8 mouse cellular contexts compared by ENCODE assay signal in the genomic region with DNA sequence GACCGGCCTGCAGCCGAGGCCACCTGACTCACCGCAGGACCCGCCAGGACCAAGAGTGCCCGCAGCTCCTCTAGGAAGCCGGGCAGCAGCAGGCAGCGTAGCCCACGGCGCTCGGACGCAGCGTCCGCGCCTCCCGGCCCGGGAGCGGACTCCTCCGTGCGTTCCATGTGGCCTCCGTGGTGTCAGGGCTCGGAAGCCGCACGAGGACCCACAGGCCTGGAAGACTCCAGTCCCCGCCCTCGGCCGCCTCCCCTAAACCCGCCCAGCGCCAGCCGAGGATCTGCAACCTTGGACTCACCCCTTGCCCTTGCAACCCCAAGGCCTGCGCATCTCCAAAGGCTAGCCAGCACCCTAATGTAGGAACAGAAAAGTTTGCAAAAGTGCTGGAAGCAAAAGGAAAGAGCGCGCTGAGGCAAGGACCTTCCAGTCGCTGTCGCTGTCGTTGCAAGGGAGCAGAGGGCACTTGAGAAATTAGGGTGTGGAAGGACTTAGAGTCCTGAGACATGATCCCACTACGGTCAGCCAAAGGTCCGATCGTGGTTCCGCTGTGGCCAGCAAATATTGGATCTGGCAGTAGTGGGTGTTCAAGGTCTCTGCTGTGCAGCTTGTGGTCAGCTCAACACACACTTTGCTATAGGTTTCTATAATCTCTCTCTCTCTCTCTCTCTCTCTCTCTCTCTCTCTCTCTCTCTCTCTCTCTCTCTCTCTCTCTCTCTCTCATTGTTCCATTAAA. TPM values are rescaled to one million over a fixed set of nuclear protein-coding genes. Genes with fewer than 3 reads are reported as not detected.
DNase-seq lines count a peak whose midpoint lies in the region; ATAC-seq lines count a peak whose summit lies in the region.

A gene (minus strand): TSS at position 465 of the 733 bp plus-strand sequence.

- peak within 1 kb of the TSS; percentile 47 for H3K4me3 ChIP-seq in heart, embryonic 13.5 days
- peak within 1 kb of the TSS; percentile 45 for H3K4me3 ChIP-seq in kidney, embryonic 16.5 days (ENCODE audit: low read length)

- peak; percentile 34 for DNase-seq in ES-CJ7 (ENCODE audit: low read depth, low spot score)
- DNase-seq in embryo, embryonic 9.5 days (ENCODE audit: extremely low spot score): peak; percentile 27
- DNase-seq in lung, postnatal 14 days: peak; percentile 19
- peak; percentile 36 for DNase-seq in urinary bladder, postnatal 25 days (ENCODE audit: low spot score)
- no peak for DNase-seq in thymus, postnatal 0 days (ENCODE audit: low spot score)

- H3K4me1 ChIP-seq in heart, embryonic 13.5 days: peaks cover 13% of the 10 kb centered on the region
- H3K4me1 ChIP-seq in kidney, embryonic 16.5 days (ENCODE audit: insufficient read depth, low read length): peaks cover 9% of the 10 kb centered on the region; the same call in 1 of the 2 replicates

- 15% methylated on average over 39 of the region's 39 CpGs for WGBS in heart, embryonic 13.5 days
- WGBS in kidney, embryonic 16.5 days: 13% methylated on average over 39 of the region's 39 CpGs

- no peak within 1 kb of the TSS for H3K27ac ChIP-seq in heart, embryonic 13.5 days (replicated peaks)
- H3K27ac ChIP-seq in kidney, embryonic 16.5 days (ENCODE audit: low read length): no peak within 1 kb of the TSS

- ATAC-seq in heart, embryonic 13.5 days (ENCODE audit: extremely low read depth, insufficient number of reproducible peaks, low FRiP score, low TSS enrichment): peak; percentile 55; the same call in 1 of the 2 replicates
- peak; percentile 61; the same call in 1 of the 2 replicates for ATAC-seq in kidney, embryonic 16.5 days (ENCODE audit: low FRiP score, low TSS enrichment)
- no peak for ATAC-seq in frontal cortex, adult (ENCODE audit: low TSS enrichment)

- no peaks in the 10 kb centered on the region for H3K36me3 ChIP-seq in heart, embryonic 13.5 days
- H3K36me3 ChIP-seq in kidney, embryonic 16.5 days (ENCODE audit: insufficient read depth, low read length): no peaks in the 10 kb centered on the region

- H3K9me3 ChIP-seq in heart, embryonic 13.5 days: 0 out of 2 replicates have a peak, but pooled peaks cover 3% of the 10 kb centered on the region
- H3K9me3 ChIP-seq in kidney, embryonic 16.5 days (ENCODE audit: low read length): no peaks in the 10 kb centered on the region

- H3K4me2 ChIP-seq in heart, embryonic 13.5 days: peak within 1 kb of the TSS; percentile 73
- peak within 1 kb of the TSS; percentile 65 for H3K4me2 ChIP-seq in kidney, embryonic 16.5 days (replicated peaks; ENCODE audit: low read depth, low read length)

- peaks cover 65% of the 10 kb centered on the region for H3K27me3 ChIP-seq in heart, embryonic 13.5 days (replicated peaks)
- peaks cover 38% of the 10 kb centered on the region for H3K27me3 ChIP-seq in kidney, embryonic 16.5 days (ENCODE audit: insufficient read depth, low read length)

- peak within 1 kb of the TSS; percentile 76 for H3K9ac ChIP-seq in heart, embryonic 13.5 days
- H3K9ac ChIP-seq in kidney, embryonic 16.5 days (replicated peaks; ENCODE audit: low read length): peak within 1 kb of the TSS; percentile 66

RNA-seq across cellular contexts. Expression of the gene that starts here (rescaled TPM):
- polyA plus RNA-seq in heart, embryonic 13.5 days (2015; fragmentation: Nextera tagmentation; extraction: Ambion mirVana): 24.6 and 28.9 TPM in 2 replicates
- polyA plus RNA-seq in kidney, embryonic 16.5 days (2015; fragmentation: Nextera tagmentation; extraction: Ambion mirVana): 39.5 and 48.8 TPM in 2 replicates
- polyA plus RNA-seq in thymus, postnatal 0 days (2015; fragmentation: Nextera tagmentation; extraction: Ambion mirVana): 1.3 and 1.7 TPM in 2 replicates
